Mouse (Mus musculus): ENCODE measurements around the gene Plxna3.
A peak's percentile ranks its signal among the peaks of the same experiment; 100 is the strongest.

Gene Plxna3

DNA sequence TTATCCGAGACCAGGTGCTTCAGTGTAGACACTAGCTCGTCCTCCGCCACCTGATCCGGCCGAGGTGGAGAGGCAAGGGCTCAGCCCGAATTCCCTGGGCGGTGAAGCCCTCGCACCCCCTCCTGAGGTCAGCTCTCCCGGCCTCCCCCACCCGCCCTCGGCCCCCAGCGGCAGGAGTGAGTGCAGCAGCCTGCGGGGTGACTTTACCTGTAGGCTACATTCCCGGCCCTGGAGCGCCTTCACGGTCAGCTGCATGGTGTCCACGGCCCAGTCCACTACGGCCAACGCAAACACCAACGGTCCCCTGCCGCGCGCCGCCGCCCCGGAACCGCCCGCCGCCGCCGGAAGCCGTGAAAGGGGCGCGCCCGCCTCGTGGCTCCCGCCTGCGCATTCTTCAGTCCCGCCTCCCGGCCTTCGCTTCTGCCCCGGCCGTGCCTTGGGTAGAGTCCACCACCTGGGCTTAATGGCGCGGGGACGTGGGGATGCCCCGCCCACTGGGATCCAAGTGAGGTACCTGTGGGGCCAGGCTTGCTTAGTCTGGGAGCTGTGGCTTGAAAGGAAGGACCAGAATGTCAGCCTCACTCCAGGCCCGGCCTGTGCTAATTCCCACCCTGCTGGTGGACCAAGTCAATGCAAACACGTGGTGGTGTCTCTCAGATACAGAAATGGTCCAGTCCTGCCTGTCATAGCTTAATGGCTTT, 39.5 kb downstream of the Plxna3 start:
- DNase-seq = peak; percentile 65

GRCm38 (mm10) chrX:74372888-74373549, 44.2 kb downstream of the Plxna3 start, which contains the start of the genes Ubl4a and Slc10a3:
TSS of gene Ubl4a (minus strand) at chrX:74373218.
TSS of gene Slc10a3 (minus strand) at chrX:74373349.
- peak; percentile 80 for DNase-seq

DNA sequence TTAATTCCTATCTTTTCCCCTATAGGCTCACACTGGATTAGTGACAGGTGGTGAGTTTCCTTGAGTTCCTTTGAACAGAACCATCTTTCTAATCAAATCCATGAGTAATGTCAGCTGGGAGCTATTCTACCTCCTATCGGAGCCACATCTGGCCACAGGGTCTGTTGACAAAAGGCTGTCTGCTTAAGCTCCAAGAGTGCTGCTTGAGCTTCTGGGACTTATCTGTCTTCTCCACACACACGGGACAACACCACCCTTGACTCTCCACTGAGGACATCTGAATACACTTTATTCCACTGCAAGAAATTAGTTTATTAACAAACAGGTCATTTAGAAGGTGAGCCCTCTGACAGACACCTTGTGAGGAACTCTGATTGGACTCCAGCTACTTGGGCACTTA, 55.6 kb downstream of the Plxna3 start:
- no peak for DNase-seq

DNA sequence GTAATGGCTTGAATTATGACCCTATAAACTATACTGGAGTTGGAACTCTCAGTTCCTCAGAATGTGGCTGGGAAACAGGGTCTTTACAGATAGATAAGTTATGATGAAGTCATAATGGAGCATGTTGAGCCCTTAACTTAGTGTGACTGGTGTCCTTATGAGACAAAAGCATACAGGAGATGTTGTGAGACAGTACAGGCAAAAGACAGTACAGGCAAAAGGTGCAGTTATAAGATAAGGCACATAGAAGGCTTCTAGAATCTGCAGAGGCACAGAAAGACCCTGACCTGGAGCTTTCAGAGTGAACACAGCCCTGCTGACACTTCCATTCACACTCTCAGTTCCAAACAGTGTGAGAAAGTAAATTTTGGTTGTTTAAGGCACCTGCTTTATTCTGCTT, 59.3 kb downstream of the Plxna3 start:
- no peak for DNase-seq

- peak; percentile 72 for DNase-seq
Observed at GRCm38 (mm10) chrX:74392535-74393443, 63.9 kb downstream of the Plxna3 start, which contains the start of the genes Fam3a and Ikbkg. TSS of gene Fam3a (minus strand) at chrX:74393272. TSS of gene Ikbkg (plus strand) at chrX:74393290.
